Comparison of ENCODE assay signal across 21 mouse cellular contexts in the genomic region with DNA sequence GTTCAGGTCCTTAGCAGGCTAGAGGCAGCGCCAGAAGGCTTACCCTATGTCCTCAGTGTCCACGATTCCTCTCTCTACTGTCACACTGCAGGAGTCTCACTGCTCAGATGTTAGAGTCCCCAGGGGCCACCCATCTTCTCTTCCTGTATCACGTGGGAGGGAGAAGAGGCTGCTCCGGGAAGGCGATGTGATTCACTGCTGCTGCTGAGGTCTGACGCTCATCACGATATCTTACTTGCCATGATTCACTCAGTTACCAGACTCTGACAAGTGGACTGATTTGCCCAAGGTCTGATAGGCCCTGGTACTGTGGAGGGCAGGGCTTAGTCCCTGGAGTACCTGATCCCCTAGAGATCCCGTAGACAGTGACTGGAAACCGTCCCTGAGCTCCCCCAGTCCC. TPM values are rescaled to one million over a fixed set of nuclear protein-coding genes. Genes with fewer than 3 reads are reported as not detected.
DNase-seq lines count a peak whose midpoint lies in the region; ATAC-seq and TF ChIP-seq lines count a peak whose summit lies in the region.
"Had no signal": no experiment of that assay in that cellular context is flagged by ENCODE, and none has a peak within 500 bp of the region (broad histone marks: within the 10 kb centered on the region; RNA-seq: fewer than 3 reads in every experiment).

No protein-coding gene starts in this region.

- TF ChIP-seq CTCF in forebrain, postnatal 0 days (IDR thresholded peaks at IDR 0.05; ENCODE audit: low read depth) = no peak

- no peaks in the 10 kb centered on the region for H3K9me3 ChIP-seq in forebrain, postnatal 0 days (ENCODE audit: low read length)
- no peaks in the 10 kb centered on the region for H3K9me3 ChIP-seq in forebrain, embryonic 10.5 days
- no peaks in the 10 kb centered on the region for H3K9me3 ChIP-seq in limb, embryonic 10.5 days (replicated peaks)
- H3K9me3 ChIP-seq: embryonic facial prominence, embryonic 10.5 days; heart, embryonic 15.5 days; hindbrain, embryonic 13.5 days had no signal

- H3K9ac ChIP-seq in forebrain, postnatal 0 days = no peak overlapping the region
- H3K9ac ChIP-seq: heart, embryonic 15.5 days; hindbrain, embryonic 13.5 days had no signal

- no peaks in the 10 kb centered on the region for H3K36me3 ChIP-seq in forebrain, postnatal 0 days (ENCODE audit: insufficient read depth)
- H3K36me3 ChIP-seq in forebrain, embryonic 10.5 days (replicated peaks) = no peaks in the 10 kb centered on the region
- H3K36me3 ChIP-seq in limb, embryonic 10.5 days = no peaks in the 10 kb centered on the region
- H3K36me3 ChIP-seq: embryonic facial prominence, embryonic 10.5 days; heart, embryonic 15.5 days; hindbrain, embryonic 13.5 days had no signal

- H3K27ac ChIP-seq in forebrain, postnatal 0 days (ENCODE audit: low read depth, low read length) = no peak overlapping the region
- no peak overlapping the region for H3K27ac ChIP-seq in forebrain, embryonic 10.5 days
- H3K27ac ChIP-seq in limb, embryonic 10.5 days = 0 out of 2 replicates have a peak overlapping the region, but pooled peaks have one; percentile 37
- H3K27ac ChIP-seq: embryonic facial prominence, embryonic 10.5 days; heart, adult 2 months; heart, embryonic 15.5 days; hindbrain, embryonic 13.5 days had no signal

- H3K27me3 ChIP-seq in forebrain, postnatal 0 days (ENCODE audit: insufficient read depth, low read length) = no peaks in the 10 kb centered on the region
- no peaks in the 10 kb centered on the region for H3K27me3 ChIP-seq in forebrain, embryonic 10.5 days (ENCODE audit: poor library complexity, severe bottlenecking)
- H3K27me3 ChIP-seq in limb, embryonic 10.5 days (ENCODE audit: low read depth, poor library complexity, severe bottlenecking) = no peaks in the 10 kb centered on the region
- H3K27me3 ChIP-seq: CH12.LX; heart, embryonic 15.5 days; hindbrain, embryonic 13.5 days had no signal

- ATAC-seq in forebrain, postnatal 0 days = peak; percentile 42; the same call in 1 of the 2 replicates
- ATAC-seq: forebrain, embryonic 14.5 days; intestine, embryonic 16.5 days had no signal

- DNase-seq in adrenal gland, adult (ENCODE audit: inconsistent age in 2 of 2, low spot score in 1 of 2) = peak; percentile 47 to 80
- DNase-seq in adrenal gland, postnatal 4 days (ENCODE audit: low spot score in 2 of 2) = no peak
- no peak for DNase-seq in forebrain, postnatal 0 days
- no peak for DNase-seq in forebrain, embryonic 10.5 days (ENCODE audit: extremely low spot score, low spot score)
- peak; percentile 30 for DNase-seq in MN1 (ENCODE audit: low spot score)
- no peak for DNase-seq in limb, embryonic 10.5 days (ENCODE audit: low spot score)
- DNase-seq in c-Kit-positive CD71-positive TER-119-positive erythroid progenitor cells, embryonic 14.5 days (ENCODE audit: low spot score) = no peak
- DNase-seq in cerebellum, adult 8-10 months = no peak
- DNase-seq: cerebellum, adult 18-20 months; cerebellum, postnatal 10 days; gastrocnemius, postnatal 14 days; heart, adult 2 months; heart, postnatal 14 days; kidney, adult 2 months had no signal

- no peaks in the 10 kb centered on the region for H3K4me1 ChIP-seq in forebrain, postnatal 0 days (ENCODE audit: insufficient read depth)
- H3K4me1 ChIP-seq in forebrain, embryonic 10.5 days = 0 out of 2 replicates have a peak, but pooled peaks cover 10% of the 10 kb centered on the region
- peaks cover 21% of the 10 kb centered on the region for H3K4me1 ChIP-seq in limb, embryonic 10.5 days
- H3K4me1 ChIP-seq: heart, embryonic 15.5 days; hindbrain, embryonic 13.5 days had no signal

- no peak overlapping the region for H3K4me3 ChIP-seq in forebrain, postnatal 0 days (ENCODE audit: low read depth, low read length)
- H3K4me3 ChIP-seq in forebrain, embryonic 10.5 days = no peak overlapping the region
- no peak overlapping the region for H3K4me3 ChIP-seq in limb, embryonic 10.5 days
- H3K4me3 ChIP-seq: embryonic facial prominence, embryonic 10.5 days; heart, adult 2 months; heart, embryonic 15.5 days; hindbrain, embryonic 13.5 days had no signal

- no peak overlapping the region for H3K4me2 ChIP-seq in forebrain, postnatal 0 days (ENCODE audit: low read depth)
- H3K4me2 ChIP-seq: heart, embryonic 11.5 days; heart, embryonic 15.5 days; hindbrain, embryonic 13.5 days had no signal

- WGBS in forebrain, postnatal 0 days = 87% methylated on average over 9 of the region's 9 CpGs
- WGBS in forebrain, embryonic 10.5 days = 90% methylated on average over 9 of the region's 9 CpGs
- WGBS in limb, embryonic 10.5 days = 84% methylated on average over 9 of the region's 9 CpGs

RNA-seq across cellular contexts. Expression of gene Laptm4a, which starts 45.9 kb away (rescaled TPM):
- 100 to 1,000 TPM; 462 to 510 TPM for total RNA-seq in adrenal gland, postnatal 4 days (2021)
- 168 and 184 TPM in 2 replicates for total RNA-seq in forebrain, postnatal 0 days (2014; rRNA removed)
- 270 and 278 TPM in 2 replicates for polyA plus RNA-seq in forebrain, postnatal 0 days (2015; fragmentation: Nextera tagmentation; extraction: Ambion mirVana)
- polyA plus RNA-seq in forebrain, embryonic 10.5 days (2016; fragmentation: Nextera tagmentation; extraction: Ambion mirVana) = 178 and 181 TPM in 2 replicates
- polyA plus RNA-seq in limb, embryonic 10.5 days (2016; fragmentation: Nextera tagmentation; extraction: Ambion mirVana) = 156 and 185 TPM in 2 replicates

Comparison
In these comparisons a context has a peak if more than half of its experiments do, and no peak if none do; other contexts are left out.
1. DNase-seq: peak in adrenal gland, adult (2 of 2) and MN1 (single experiment); none in adrenal gland, postnatal 4 days (0 of 2), forebrain, postnatal 0 days (single experiment), forebrain, embryonic 10.5 days (single experiment), limb, embryonic 10.5 days (single experiment), c-Kit-positive CD71-positive TER-119-positive erythroid progenitor cells, embryonic 14.5 days (single experiment) and cerebellum, adult 8-10 months (single experiment).